In the genomic region with DNA sequence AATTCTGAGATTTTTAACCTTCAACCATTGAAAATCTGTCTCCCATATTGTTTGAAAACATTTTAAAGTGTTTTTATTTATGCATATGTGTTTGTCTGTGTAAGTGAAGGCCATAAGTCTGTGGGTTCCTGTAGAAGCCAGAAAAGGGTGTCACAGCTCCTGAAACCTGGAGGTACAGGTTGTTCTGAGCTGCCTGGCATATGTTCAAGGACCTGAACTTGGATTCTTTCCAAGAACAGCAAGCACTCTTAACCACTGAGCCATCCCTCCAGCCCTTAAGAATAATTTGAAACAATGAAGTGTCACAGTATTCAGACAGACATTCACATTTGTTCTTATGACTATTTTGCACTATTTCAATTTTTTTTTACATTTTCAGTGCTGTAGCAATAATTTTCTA, we compare ENCODE assay signal across 16 mouse cellular contexts.
A peak's percentile ranks its signal among the peaks of the same experiment; 100 is the strongest.
DNase-seq lines count a peak whose midpoint lies in the region; ATAC-seq lines count a peak whose summit lies in the region.
"Had no signal": no experiment of that assay in that cellular context is flagged by ENCODE, and none has a peak within 500 bp of the region (broad histone marks: within the 10 kb centered on the region; RNA-seq: fewer than 3 reads in every experiment).

No protein-coding gene starts in this region.

- 0 out of 2 replicates have a peak, but pooled peaks have one; percentile 40 for ATAC-seq in cerebellum, adult (ENCODE audit: insufficient number of reproducible peaks, low FRiP score, low TSS enrichment)
- no peak for ATAC-seq in kidney, embryonic 15.5 days (replicated peaks; ENCODE audit: low FRiP score)
- no peak for ATAC-seq in forebrain, embryonic 14.5 days
- ATAC-seq in monocyte, adult 5-6 weeks (replicated peaks; ENCODE audit: insufficient number of reproducible peaks, low FRiP score, low TSS enrichment, poor library complexity, severe bottlenecking): no peak
- ATAC-seq: lung, postnatal 0 days had no signal

- no peaks in the 10 kb centered on the region for H3K36me3 ChIP-seq in kidney, embryonic 15.5 days
- H3K36me3 ChIP-seq in forebrain, embryonic 14.5 days (ENCODE audit: control insufficient read depth, insufficient read depth, low read length): no peaks in the 10 kb centered on the region

- H3K9ac ChIP-seq in kidney, embryonic 15.5 days: no peak overlapping the region
- no peak overlapping the region for H3K9ac ChIP-seq in forebrain, embryonic 14.5 days (ENCODE audit: low read length)
- H3K9ac ChIP-seq: hindbrain, embryonic 14.5 days had no signal

- no peak for DNase-seq in cerebellum, postnatal 4 days (ENCODE audit: low spot score in 2 of 2)
- DNase-seq in kidney, adult 9 months: peak; percentile 23
- DNase-seq in cerebellum, adult 8-10 months: peak; percentile 10
- DNase-seq in gonadal fat pad, adult 2 months (ENCODE audit: low read depth): peak; percentile 1
- no peak for DNase-seq in forebrain, embryonic 14.5 days (ENCODE audit: low spot score)
- DNase-seq: adrenal gland, adult 8-10 months; gastrocnemius, postnatal 25 days; right cerebral cortex, adult 18-20 months; thymus, postnatal 4 days had no signal

- no peak overlapping the region for H3K27ac ChIP-seq in kidney, embryonic 15.5 days
- H3K27ac ChIP-seq in forebrain, embryonic 14.5 days (ENCODE audit: low read depth, low read length): no peak overlapping the region
- H3K27ac ChIP-seq: hindbrain, embryonic 14.5 days had no signal

- no peaks in the 10 kb centered on the region for H3K27me3 ChIP-seq in kidney, embryonic 15.5 days
- H3K27me3 ChIP-seq in forebrain, embryonic 14.5 days (replicated peaks; ENCODE audit: control insufficient read depth, insufficient read depth, low read length): no peaks in the 10 kb centered on the region

- H3K4me1 ChIP-seq in kidney, embryonic 15.5 days: no peaks in the 10 kb centered on the region
- no peaks in the 10 kb centered on the region for H3K4me1 ChIP-seq in forebrain, embryonic 14.5 days (ENCODE audit: control insufficient read depth, insufficient read depth, low read length)

- H3K4me2 ChIP-seq in kidney, embryonic 15.5 days: no peak overlapping the region
- no peak overlapping the region for H3K4me2 ChIP-seq in forebrain, embryonic 14.5 days (ENCODE audit: low read length)
- H3K4me2 ChIP-seq: heart, embryonic 11.5 days; hindbrain, embryonic 14.5 days; midbrain, embryonic 11.5 days had no signal

- H3K9me3 ChIP-seq in kidney, embryonic 15.5 days (replicated peaks): no peaks in the 10 kb centered on the region
- H3K9me3 ChIP-seq in forebrain, embryonic 14.5 days (replicated peaks; ENCODE audit: control insufficient read depth, low read length): no peaks in the 10 kb centered on the region

- H3K4me3 ChIP-seq in kidney, embryonic 15.5 days (replicated peaks): no peak overlapping the region
- H3K4me3 ChIP-seq in forebrain, embryonic 14.5 days (ENCODE audit: low read depth, low read length): no peak overlapping the region

Comparison
In these comparisons a context has a peak if more than half of its experiments do, and no peak if none do; other contexts are left out.
1. DNase-seq: peak in kidney, adult 9 months (single experiment), cerebellum, adult 8-10 months (single experiment) and gonadal fat pad, adult 2 months (single experiment); none in cerebellum, postnatal 4 days (0 of 2) and forebrain, embryonic 14.5 days (single experiment).